Mouse (Mus musculus) liver, embryonic 16.5 days (tissue): ENCODE results near the gene Hc. TPM values are rescaled to one million over a fixed set of nuclear protein-coding genes. Genes with fewer than 3 reads are reported as not detected.

Experiments
- ATAC-seq: fragments of 200-750 bp; cut with Nextera tagmentation; 2 replicates; pipeline ENCODE4 v1.8.0; 2017; ENCODE audit warnings: low read depth, mild to moderate bottlenecking, moderate number of reproducible peaks, moderate library complexity
- H3K27ac ChIP-seq: fragments of 300-500 bp; sonication (generic); 2 replicates; pipeline ENCODE4 v1.5.1; 2014; ENCODE audit warnings: mild to moderate bottlenecking, low read length
- H3K27me3 ChIP-seq: fragments of 300-500 bp; sonication (generic); 2 replicates; pipeline ENCODE4 v1.6.1; 2014; ENCODE audit warnings: low read depth, low read length, mixed read lengths; ENCODE audit not compliant: control insufficient read depth, insufficient read depth
- H3K36me3 ChIP-seq: fragments of 300-500 bp; sonication (generic); 2 replicates; pipeline ENCODE4 v1.6.1; 2014; ENCODE audit warnings: mild to moderate bottlenecking; ENCODE audit not compliant: control insufficient read depth, insufficient read depth
- H3K4me1 ChIP-seq: fragments of 300-500 bp; sonication (generic); 2 replicates; pipeline ENCODE4 v1.6.1; 2014; ENCODE audit warnings: low read depth, low read length, mixed read lengths; ENCODE audit not compliant: control insufficient read depth
- H3K4me2 ChIP-seq: fragments of 300-500 bp; sonication (generic); 2 replicates; pipeline ENCODE4 v1.6.1; 2014; ENCODE audit warnings: low read depth, low read length, mixed read lengths
- H3K4me3 ChIP-seq: fragments of 300-500 bp; sonication (generic); 2 replicates; pipeline ENCODE4 v1.5.1; 2014; ENCODE audit warnings: low read depth, mild to moderate bottlenecking, low read length
- H3K9ac ChIP-seq: fragments of 300-500 bp; sonication (generic); 2 replicates; pipeline ENCODE4 v1.6.1; 2014; ENCODE audit warnings: low read depth, low read length
- H3K9me3 ChIP-seq: fragments of 300-500 bp; sonication (generic); replicated peaks from 2 replicates; pipeline ENCODE4 v1.6.1; 2016; ENCODE audit warnings: low read length; ENCODE audit not compliant: control insufficient read depth
- WGBS: fragments of 180-500 bp; shearing (Covaris S2); extraction: QIAGEN DNeasy Blood & Tissue Kit; methylation state at CpG from one replicate; pipeline ENCODE4 v1.1.7; 2014; ENCODE audit not compliant: insufficient replicate concordance; 5-methylcytosine and 5-hydroxymethylcytosine counted together
- polyA plus RNA-seq: library from polyadenylated mRNA; unstranded; fragments of >200 nt; fragmentation: Nextera tagmentation; extraction: Ambion mirVana; gene quantifications from 2 replicates; pipeline ENCODE4 v1.2.1, GENCODE M21; 2015

The Hc gene
- polyA plus RNA-seq, 1 experiment from 2014 or later: 72.4 TPM

DNA sequence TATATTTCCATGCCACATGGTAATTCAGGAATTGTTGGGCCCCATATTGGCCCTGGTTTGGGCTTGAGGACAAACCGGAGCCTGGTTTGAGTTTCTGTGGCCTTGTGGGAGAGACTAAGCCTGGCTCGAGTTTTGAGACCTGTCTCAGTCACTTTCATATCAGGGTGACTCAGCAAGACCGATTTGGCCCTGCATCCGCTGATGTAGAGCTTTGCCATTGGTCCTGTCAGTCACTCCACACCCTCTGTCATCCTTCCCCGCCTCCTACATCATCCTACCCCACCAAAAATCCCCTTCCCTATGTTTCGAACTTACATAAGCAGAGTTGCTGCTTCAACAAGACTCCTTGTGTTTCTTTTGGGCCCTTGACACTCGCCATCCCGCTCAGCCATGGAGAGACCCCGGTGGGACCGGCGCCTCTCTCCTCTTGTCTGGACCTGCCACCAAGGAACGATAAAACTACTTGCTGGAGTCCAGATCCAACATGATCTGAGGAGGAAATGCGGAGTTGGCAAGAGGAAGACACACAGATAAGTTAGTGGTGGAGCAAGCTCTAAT is 5.4 kb upstream of the Hc start:
- H3K27ac ChIP-seq: no peak overlapping the region
- ATAC-seq: no peak
- H3K36me3 ChIP-seq: no peaks in the 10 kb centered on the region
- H3K4me1 ChIP-seq: no peaks in the 10 kb centered on the region; the same call in 1 of the 2 replicates
- H3K9ac ChIP-seq: no peak overlapping the region
- no peaks in the 10 kb centered on the region for H3K27me3 ChIP-seq
- no peaks in the 10 kb centered on the region for H3K9me3 ChIP-seq
- no peak overlapping the region for H3K4me2 ChIP-seq
- no peak overlapping the region for H3K4me3 ChIP-seq
- 74% methylated on average over 13 of the region's 13 CpGs for WGBS

DNA sequence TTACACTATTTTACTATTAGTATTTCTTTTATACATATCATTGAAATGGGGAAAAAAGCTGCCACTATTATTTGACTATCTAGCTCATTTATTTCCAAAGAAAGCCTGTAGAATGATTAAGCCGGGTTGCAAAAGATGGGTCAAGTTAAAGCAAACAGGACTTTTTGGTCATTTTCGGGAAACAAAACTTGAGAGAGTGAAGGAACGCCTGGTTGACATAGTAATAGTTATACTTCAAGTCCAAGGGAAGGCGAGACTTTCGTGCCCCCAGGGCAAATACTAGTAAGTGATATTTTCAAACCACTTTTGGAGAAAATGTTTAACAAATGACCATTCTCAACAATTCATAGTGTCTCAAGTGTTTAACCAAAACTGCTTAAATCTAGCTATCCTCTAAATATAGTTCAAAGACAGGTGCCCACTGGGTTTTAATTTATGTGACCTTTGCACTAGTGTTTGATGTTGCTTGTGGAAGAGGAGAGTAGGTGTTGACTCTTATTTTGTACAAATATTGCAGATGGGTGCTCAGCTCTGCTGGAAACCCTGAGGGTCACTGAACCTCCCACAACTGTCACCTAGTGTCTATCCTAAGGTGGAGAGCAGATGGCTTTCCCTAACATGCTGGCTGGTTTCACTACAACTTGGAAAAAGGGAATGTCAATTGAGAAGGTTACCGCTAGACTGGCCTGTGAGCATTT is 2.2 kb upstream of the Hc start:
- peak overlapping the region; percentile 25; the same call in 1 of the 2 replicates for H3K4me2 ChIP-seq
- no peaks in the 10 kb centered on the region; the same call in 1 of the 2 replicates for H3K4me1 ChIP-seq
- peak; percentile 56; the same call in 1 of the 2 replicates for ATAC-seq
- no peak overlapping the region for H3K4me3 ChIP-seq
- H3K9ac ChIP-seq: no peak overlapping the region
- H3K9me3 ChIP-seq: no peaks in the 10 kb centered on the region
- 51% methylated on average over 6 of the region's 6 CpGs for WGBS
- no peaks in the 10 kb centered on the region for H3K27me3 ChIP-seq
- no peaks in the 10 kb centered on the region for H3K36me3 ChIP-seq
- H3K27ac ChIP-seq: peak overlapping the region; percentile 63

DNA sequence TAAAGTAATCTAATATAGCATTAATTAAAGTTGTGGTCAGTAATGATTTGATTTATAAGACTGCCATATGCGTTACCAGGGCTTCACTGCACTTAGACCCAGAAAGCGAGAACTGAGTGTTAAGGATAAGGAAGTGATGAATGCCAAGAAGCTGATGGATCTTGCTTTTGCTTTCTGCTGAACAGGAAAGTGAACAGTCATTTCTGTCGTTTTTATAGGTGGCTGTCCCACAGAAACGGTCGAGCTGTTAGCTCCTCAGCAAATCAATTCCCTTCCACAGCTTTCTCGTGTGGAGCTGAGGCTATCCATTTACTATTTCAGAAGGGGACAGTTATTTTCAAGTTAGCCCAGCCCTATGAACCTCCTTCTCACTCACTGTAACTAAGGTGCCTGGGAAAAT is 341 bp downstream of the Hc start:
- peak overlapping the region; percentile 44 for H3K4me3 ChIP-seq
- no peaks in the 10 kb centered on the region for H3K27me3 ChIP-seq
- no peak for ATAC-seq
- H3K9me3 ChIP-seq: no peaks in the 10 kb centered on the region
- peak overlapping the region; percentile 64 for H3K27ac ChIP-seq
- no peaks in the 10 kb centered on the region; the same call in 1 of the 2 replicates for H3K4me1 ChIP-seq
- 0 out of 2 replicates have a peak overlapping the region, but pooled peaks have one; percentile 26 for H3K4me2 ChIP-seq
- 34% methylated on average over 6 of the region's 6 CpGs for WGBS
- H3K36me3 ChIP-seq: no peaks in the 10 kb centered on the region
- peak overlapping the region; percentile 30; the same call in 1 of the 2 replicates for H3K9ac ChIP-seq

DNA sequence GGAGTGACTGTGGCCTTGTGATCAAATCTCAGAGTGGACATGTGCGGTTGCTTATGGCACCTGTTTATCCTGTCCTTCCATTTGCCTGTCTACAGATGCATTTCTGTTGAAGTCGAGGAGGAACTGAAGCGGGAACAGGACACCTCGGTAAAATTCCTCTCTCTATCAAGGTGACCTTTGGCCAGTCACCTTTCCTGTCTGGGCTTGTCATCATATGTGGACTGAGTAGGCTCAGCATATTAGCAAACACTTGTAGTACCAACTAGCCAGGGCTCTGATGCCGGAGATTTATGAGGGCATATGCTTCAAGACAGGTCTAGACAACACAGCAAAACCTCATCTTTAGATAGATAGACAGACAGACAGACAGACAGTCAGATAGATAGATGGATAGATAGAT is 982 bp downstream of the Hc start:
- Histone ChIP-seq H3K9ac (no peak overlapping the region), H3K9me3 (no peaks in the 10 kb centered on the region), H3K4me1 (no peaks in the 10 kb centered on the region; the same call in 1 of the 2 replicates), H3K36me3 (no peaks in the 10 kb centered on the region), H3K27me3 (no peaks in the 10 kb centered on the region), H3K27ac (no peak overlapping the region), H3K4me2 (peak overlapping the region; percentile 47), H3K4me3 (peak overlapping the region; percentile 18; the same call in 1 of the 2 replicates)
- ATAC-seq: peak; percentile 64
- WGBS: 57% methylated on average over 5 of the region's 5 CpGs

DNA sequence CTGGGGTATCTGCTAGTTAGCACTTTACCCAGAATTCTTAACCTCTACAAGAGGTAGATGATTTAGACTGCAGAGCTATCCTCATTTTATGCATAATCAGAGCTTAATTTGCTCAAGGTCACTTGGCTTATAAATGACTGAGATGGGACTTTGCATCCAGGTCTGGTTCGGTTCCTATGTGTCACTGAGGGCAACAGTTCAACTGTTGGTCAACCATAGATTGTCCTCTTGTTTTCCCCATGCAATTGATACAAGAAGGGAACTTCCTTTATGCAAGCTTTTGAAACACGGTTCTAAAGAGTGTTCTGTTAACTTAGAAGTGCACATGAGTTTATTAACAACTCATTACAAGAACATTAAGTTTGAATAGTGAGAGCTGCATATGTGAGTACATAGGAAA is 2.9 kb downstream of the Hc start:
- no peaks in the 10 kb centered on the region for H3K27me3 ChIP-seq
- H3K4me3 ChIP-seq: no peak overlapping the region
- H3K4me1 ChIP-seq: no peaks in the 10 kb centered on the region
- H3K27ac ChIP-seq: no peak overlapping the region
- WGBS: 38% methylated on average over 2 of the region's 2 CpGs
- H3K9ac ChIP-seq: no peak overlapping the region
- H3K36me3 ChIP-seq: no peaks in the 10 kb centered on the region
- no peaks in the 10 kb centered on the region for H3K9me3 ChIP-seq
- H3K4me2 ChIP-seq: peak overlapping the region; percentile 1; the same call in 1 of the 2 replicates
- ATAC-seq: no peak

DNA sequence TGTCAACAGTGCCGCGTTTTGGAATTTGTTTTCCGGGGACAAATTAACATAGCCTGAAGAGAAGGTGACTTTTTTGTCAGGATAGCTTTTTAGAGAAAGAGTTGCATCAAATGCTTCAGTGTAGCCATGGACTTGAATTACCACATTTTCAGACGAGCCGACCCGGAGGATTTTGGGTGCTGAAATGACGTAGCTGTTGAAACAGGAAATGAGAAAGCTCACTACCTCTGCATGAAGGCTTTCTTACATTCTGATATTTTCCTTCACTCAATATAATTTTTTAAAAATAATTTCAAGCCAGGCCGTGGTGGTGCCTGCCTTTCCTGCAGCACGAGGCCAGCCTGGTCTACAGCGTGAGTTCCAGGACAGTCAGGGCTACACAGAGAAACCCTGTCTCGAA is 4.0 kb downstream of the Hc start:
- H3K27me3 ChIP-seq: no peaks in the 10 kb centered on the region
- H3K9ac ChIP-seq: no peak overlapping the region
- no peaks in the 10 kb centered on the region for H3K4me1 ChIP-seq
- H3K4me3 ChIP-seq: no peak overlapping the region
- H3K27ac ChIP-seq: no peak overlapping the region
- no peaks in the 10 kb centered on the region for H3K36me3 ChIP-seq
- ATAC-seq: no peak
- H3K4me2 ChIP-seq: no peak overlapping the region
- H3K9me3 ChIP-seq: no peaks in the 10 kb centered on the region
- WGBS: 65% methylated on average over 11 of the region's 11 CpGs

DNA sequence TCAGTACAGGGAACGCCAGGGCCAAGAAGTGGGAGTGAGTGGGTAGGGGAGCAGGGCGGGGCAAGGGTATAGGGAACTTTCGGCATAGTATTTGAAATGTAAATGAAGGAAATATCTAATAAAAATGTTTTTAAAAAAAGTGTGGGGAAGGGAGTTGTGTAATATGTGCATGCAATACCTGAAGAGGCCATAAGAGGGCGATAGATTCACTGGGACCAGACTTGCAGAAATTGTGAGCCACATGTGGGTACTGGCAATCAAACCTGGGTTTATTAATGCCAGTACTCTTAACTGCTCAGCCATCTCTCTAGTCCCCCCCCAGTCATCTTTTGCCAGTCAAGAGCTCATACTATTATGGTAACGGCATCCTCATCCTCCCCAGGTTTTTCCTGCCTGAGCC is 12.4 kb downstream of the Hc start:
- H3K9me3 ChIP-seq: no peaks in the 10 kb centered on the region
- no peak overlapping the region for H3K9ac ChIP-seq
- ATAC-seq: no peak
- no peak overlapping the region for H3K4me3 ChIP-seq
- no peaks in the 10 kb centered on the region for H3K36me3 ChIP-seq
- H3K4me2 ChIP-seq: no peak overlapping the region
- WGBS: 23% methylated on average over 5 of the region's 5 CpGs
- H3K4me1 ChIP-seq: no peaks in the 10 kb centered on the region
- H3K27me3 ChIP-seq: no peaks in the 10 kb centered on the region
- no peak overlapping the region for H3K27ac ChIP-seq

DNA sequence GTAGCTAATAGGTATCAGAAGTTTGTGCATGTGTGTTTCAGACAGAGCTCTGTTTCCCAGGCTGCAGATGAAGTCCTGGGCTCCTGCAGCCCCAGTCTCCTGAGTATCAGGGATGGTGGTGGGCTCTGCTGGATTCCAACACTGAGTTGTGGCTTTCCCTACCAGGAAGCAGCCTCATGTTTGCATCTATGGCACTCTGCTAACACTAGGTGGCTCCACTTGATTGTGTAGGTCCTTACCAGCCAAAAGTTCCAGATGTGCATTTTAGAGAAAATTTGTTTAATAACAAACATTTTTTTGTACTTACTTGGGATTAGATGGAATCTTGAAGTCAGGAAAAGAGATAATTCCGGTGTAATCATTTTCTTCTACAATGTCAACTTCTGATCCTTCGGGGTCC is 16.3 kb downstream of the Hc start:
- no peaks in the 10 kb centered on the region for H3K9me3 ChIP-seq
- no peaks in the 10 kb centered on the region; the same call in 1 of the 2 replicates for H3K36me3 ChIP-seq
- H3K4me3 ChIP-seq: no peak overlapping the region
- H3K9ac ChIP-seq: no peak overlapping the region
- H3K27ac ChIP-seq: no peak overlapping the region
- H3K27me3 ChIP-seq: no peaks in the 10 kb centered on the region
- no peak for ATAC-seq
- H3K4me1 ChIP-seq: no peaks in the 10 kb centered on the region
- H3K4me2 ChIP-seq: no peak overlapping the region
- WGBS: 64% methylated on average over 2 of the region's 2 CpGs
